Mouse (Mus musculus) thymus, adult 2 months (tissue): ENCODE measurements around the gene Ermard. TPM values are rescaled to one million over a fixed set of nuclear protein-coding genes. Genes with fewer than 3 reads are reported as not detected.
"Not testable (repeated sequence)": the region's sequence is repeated elsewhere in the genome, so short reads cannot be mapped to it uniquely, and the experiment has no call there.

Source experiments
- DNase-seq: peaks from one replicate; pipeline ENCODE4 v3.0.0; 2021
- H3K27ac ChIP-seq: fragments of 200-500 bp; 2 replicates; pipeline ENCODE4 v1.5.1; 2012; ENCODE audit warnings: low read length, control low read depth; ENCODE audit not compliant: control insufficient read depth, insufficient read depth
- H3K27me3 ChIP-seq: fragments of 200-500 bp; 2 replicates; pipeline ENCODE4 v1.6.1; 2012; ENCODE audit warnings: mild to moderate bottlenecking, low read length, moderate library complexity, mixed read lengths; ENCODE audit not compliant: control insufficient read depth, insufficient read depth
- H3K36me3 ChIP-seq: fragments of 200-500 bp; 2 replicates; pipeline ENCODE4 v1.6.1; 2012; ENCODE audit warnings: mild to moderate bottlenecking, low read length, moderate library complexity; ENCODE audit not compliant: control insufficient read depth, insufficient read depth
- H3K4me1 ChIP-seq: fragments of 200-500 bp; replicated peaks from 2 replicates; pipeline ENCODE4 v1.6.1; 2012; ENCODE audit warnings: low read length; ENCODE audit not compliant: control insufficient read depth, insufficient read depth
- H3K4me3 ChIP-seq: fragments of 200-500 bp; 2 replicates; pipeline ENCODE4 v1.5.1; 2012; ENCODE audit warnings: mild to moderate bottlenecking, low read length, control low read depth, moderate library complexity; ENCODE audit not compliant: control insufficient read depth, insufficient read depth
- WGBS: fragments of 180-500 bp; shearing (Covaris S2); methylation state at CpG from one replicate; pipeline ENCODE4 v1.1.7; 2018; 5-methylcytosine and 5-hydroxymethylcytosine counted together
- polyA plus RNA-seq: library from polyadenylated mRNA; depleted of rRNA; stranded (reverse); fragments of >200 nt; gene quantifications from 2 replicates; pipeline ENCODE4 v1.2.3, GENCODE M21; 2012

Gene Ermard
- polyA plus RNA-seq, 1 experiment: 69.0 TPM

DNA sequence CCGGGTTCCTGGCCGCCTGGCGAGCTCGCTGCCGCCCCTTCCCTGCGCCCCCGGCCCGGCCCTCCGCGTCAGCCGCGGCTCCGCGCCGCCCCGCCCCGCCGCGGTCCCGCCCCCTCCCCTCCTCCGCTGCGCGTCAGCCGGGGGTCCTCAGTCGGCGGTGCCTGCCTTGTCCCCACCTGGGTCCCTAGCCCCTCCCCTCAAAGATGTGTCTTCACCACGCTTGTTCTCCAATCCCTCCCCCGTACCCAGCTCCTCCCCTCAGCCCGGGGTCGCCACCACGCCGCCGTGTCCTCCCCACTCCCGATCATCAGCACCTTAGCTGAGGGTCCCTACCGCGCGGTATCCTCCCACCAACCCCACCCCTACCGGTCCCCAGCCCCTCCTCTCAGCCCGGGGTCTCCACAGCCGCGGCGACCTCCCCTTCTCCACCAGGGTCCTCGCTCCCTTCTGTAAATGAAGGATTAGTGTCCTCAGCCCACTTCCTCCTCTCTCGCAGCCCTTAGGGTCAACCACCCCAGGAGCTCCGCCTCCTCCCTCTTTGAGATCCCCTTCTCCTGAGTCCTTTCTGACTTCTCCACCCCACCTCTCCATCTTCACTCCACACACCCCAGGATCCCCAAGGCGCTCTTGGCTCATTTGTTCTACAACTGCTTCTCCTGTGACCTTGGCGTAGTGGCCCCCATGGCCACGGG is 16.4 kb upstream of the Ermard start:
- no CpG with 5 or more reads among the region's 48 CpGs for WGBS
- not testable (repeated sequence) for DNase-seq, H3K4me1 ChIP-seq, H3K36me3 ChIP-seq, H3K27ac ChIP-seq, H3K27me3 ChIP-seq, H3K4me3 ChIP-seq

DNA sequence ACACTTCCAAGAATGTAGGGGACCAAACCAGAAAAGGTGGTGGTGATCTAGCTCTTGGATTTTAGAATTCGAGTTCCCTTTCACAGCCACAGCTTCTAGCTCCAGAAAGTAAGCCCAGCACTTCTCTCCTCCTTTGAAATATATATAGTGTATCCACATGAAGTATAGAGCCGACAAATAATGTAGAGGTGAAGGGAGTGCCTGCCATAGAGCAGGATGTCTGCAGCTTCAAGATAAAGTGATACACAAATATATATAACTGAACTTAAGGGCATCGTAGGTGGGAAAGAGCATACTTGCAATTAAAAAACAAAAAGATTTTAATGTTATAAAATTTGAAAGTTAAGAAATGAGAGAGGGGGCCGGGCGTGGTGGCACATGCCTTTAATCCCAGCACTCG is 15.5 kb upstream of the Ermard start:
- not testable (repeated sequence) for H3K27me3 ChIP-seq, DNase-seq, H3K4me1 ChIP-seq, H3K36me3 ChIP-seq, H3K4me3 ChIP-seq, H3K27ac ChIP-seq
- WGBS: no CpG with 5 or more reads among the region's 6 CpGs

DNA sequence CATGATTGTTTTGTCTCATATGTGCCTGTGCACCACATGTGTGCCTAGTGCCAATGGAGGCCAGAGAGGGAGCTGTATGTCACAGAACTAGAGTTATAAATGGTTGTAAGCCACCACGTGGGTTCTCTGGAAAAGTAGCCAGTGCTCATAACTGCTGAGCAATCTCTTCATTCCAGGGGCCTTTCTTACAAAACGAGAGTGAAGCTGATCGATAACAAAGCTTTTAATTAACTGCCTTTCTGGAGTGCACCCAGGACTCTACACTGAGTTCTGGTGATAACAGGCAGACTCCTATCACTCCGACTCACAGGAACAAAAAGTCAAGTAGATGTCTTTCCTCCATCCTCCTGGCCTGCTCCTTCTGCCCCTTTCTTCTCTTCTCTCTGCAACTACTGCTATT is 9.6 kb upstream of the Ermard start:
- not testable (repeated sequence) for DNase-seq, H3K4me3 ChIP-seq, H3K27ac ChIP-seq, H3K27me3 ChIP-seq, H3K4me1 ChIP-seq, H3K36me3 ChIP-seq
- WGBS: no CpG with 5 or more reads among the region's 4 CpGs

DNA sequence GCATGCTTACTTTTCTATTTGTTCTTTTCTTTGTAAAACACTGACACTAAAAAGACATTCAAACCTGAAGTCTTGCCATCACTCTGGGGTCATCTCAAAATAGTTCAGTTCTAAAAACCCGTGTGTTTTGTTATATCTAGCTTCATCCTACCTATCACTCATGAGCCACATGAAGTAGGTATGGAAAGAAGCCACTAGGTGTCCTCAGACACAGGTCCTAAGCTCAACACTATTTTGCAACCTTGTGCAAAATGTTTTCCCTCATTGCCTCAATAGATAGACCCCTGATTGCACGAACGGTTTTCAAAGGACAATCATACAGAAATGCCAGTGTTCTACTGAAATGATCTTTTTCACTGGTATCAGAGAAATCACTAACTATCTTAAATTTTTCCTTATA is 553 bp upstream of the Ermard start:
- H3K4me3 ChIP-seq, DNase-seq, H3K4me1 ChIP-seq, H3K27me3 ChIP-seq, H3K36me3 ChIP-seq, H3K27ac ChIP-seq: not testable (repeated sequence)
- WGBS: no CpG with 5 or more reads among the region's 3 CpGs

DNA sequence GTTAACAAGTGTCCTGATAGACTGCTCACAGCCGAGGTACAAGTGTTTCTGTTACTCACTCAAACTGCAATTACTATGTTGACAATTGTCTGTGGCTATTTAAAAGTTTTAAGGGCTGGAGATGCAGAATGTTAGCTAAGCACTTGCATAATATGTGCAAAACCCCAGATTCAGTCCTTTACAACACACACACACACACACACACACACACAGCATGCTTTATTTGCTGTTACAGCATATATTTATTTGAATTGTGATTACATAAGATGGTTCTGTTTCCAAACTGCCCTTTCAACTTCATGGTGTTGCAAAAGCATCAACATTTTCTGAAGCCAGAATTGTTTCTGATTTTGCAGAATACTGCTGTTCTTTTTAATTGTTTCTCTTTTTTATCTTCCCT is 9.3 kb downstream of the Ermard start:
- H3K4me3 ChIP-seq, H3K4me1 ChIP-seq, H3K27ac ChIP-seq, H3K27me3 ChIP-seq, DNase-seq, H3K36me3 ChIP-seq: not testable (repeated sequence)
- WGBS: no CpG with 5 or more reads among the region's 1 CpGs

DNA sequence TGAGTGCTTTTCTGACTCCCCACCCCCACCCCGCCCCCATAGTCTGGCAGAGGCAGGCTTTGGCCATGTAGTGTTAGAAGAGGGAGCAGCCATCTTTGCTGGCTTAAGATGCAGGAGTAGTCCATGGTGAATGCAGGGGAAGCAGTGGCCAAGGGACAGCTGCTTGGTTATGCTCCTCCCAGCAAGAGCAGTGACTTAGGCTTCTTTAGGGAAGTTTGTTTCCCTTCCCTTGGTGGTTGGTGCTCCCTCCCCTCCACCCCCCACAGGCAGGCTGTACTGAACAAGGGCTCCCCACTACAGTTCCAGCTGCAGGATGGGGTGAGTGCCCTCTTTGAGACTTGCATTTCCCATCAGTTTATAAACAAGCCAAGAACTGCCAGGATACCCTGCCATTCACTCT is 11.8 kb downstream of the Ermard start:
- not testable (repeated sequence) for H3K36me3 ChIP-seq, H3K27me3 ChIP-seq, H3K4me1 ChIP-seq, DNase-seq, H3K4me3 ChIP-seq, H3K27ac ChIP-seq
- WGBS: 80% methylated on average over 1 of the region's 1 CpGs

DNA sequence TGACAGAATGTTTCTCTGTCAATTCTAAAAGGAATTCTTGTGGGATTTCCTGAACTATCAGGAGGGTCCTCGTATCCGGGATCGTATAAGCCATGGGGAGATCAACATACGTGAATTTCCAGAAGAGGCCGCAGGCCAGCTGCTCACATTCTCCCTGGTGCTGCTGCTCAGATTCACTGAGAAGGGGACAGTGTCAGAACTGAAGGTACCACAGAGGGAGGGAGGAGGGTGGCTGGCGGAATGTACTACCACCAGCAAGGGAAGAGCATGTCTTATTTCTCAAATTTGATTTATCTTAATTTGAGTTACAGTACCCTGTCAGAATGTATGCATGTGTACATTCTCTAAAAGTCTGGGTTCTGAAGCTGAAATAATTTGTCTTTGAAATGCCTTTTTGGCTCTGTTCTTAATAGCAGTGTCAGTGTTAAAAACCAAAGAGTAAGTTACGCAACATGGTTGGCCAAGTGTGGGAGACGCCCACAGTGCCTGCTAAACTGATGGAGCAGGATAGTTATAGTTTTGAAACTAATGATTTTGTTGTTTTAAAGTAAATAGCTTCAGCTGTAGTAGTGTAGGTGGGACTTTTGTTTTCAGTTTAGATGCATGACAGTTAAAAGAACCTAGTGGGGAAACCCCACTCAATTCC is 12.3 kb downstream of the Ermard start:
- H3K4me3 ChIP-seq, H3K27ac ChIP-seq, H3K27me3 ChIP-seq, DNase-seq, H3K4me1 ChIP-seq: not testable (repeated sequence)
- WGBS: 98% methylated on average over 6 of the region's 8 CpGs
- H3K36me3 ChIP-seq: peaks cover 11% of the 10 kb centered on the region; the same call in 1 of the 2 replicates

DNA sequence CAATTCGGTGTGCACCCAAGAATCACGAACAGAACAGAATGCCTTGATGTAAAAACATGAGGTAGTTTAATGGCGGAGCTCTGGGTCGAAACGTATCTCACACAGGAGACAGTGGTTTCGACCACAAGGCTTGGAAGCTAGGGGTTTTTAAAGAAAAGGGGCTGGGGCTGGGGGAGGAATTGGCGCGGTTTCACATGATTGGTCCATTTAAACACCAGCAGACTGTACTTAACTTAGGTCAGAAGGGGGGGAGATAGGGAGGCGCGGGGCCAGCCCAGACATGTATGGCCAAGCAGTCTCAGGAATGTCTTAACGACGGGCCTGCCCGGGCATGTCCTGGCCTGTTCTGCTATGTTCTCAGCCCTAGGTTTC is 12.8 kb downstream of the Ermard start:
- not testable (repeated sequence) for H3K27me3 ChIP-seq, H3K4me3 ChIP-seq, H3K27ac ChIP-seq, DNase-seq, H3K4me1 ChIP-seq
- 95% methylated on average over 12 of the region's 13 CpGs for WGBS
- H3K36me3 ChIP-seq: peaks cover 14% of the 10 kb centered on the region; the same call in 1 of the 2 replicates
